Mouse (Mus musculus): ENCODE data around the gene Pex6.

The Pex6 gene

GRCm38 (mm10) chr17:46698515-46698914, 12.7 kb upstream of the Pex6 start:
- in situ Hi-C loops (cut with MboI; ENCODE audit: low pct_unique_long_range_greater_than_20kb in 1 of 2, low sequenced_read_pairs in 2 of 2, unreplicated experiment in 1 of 2): no loop called here

DNA sequence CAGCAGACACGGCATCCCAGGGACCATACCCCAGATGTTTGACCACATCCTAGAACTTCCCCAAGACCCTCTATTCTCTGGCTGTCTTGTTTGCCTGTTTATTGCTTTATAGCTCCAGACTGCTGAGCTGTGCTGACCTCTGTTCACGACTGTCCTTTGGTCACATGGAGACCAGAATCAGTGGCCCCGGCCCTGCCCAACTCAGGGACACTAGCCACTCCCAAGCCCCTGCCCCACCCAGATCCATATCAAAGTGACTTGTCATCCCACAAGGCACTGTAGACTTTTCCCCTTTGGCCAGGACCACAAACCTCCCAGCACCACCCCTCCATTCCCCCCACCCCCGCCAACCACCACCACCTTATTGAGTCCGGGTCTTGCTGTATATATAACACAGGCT, 12.0 kb upstream of the Pex6 start:
- in situ Hi-C loops (cut with MboI; ENCODE audit: low pct_unique_long_range_greater_than_20kb in 1 of 2, low sequenced_read_pairs in 2 of 2, unreplicated experiment in 1 of 2): no loop called here

- in situ Hi-C loops (cut with MboI; ENCODE audit: low pct_unique_long_range_greater_than_20kb in 1 of 2, low sequenced_read_pairs in 2 of 2, unreplicated experiment in 1 of 2): no loop called here
Measured at GRCm38 (mm10) chr17:46699912-46700311, 11.4 kb upstream of the Pex6 start.

DNA sequence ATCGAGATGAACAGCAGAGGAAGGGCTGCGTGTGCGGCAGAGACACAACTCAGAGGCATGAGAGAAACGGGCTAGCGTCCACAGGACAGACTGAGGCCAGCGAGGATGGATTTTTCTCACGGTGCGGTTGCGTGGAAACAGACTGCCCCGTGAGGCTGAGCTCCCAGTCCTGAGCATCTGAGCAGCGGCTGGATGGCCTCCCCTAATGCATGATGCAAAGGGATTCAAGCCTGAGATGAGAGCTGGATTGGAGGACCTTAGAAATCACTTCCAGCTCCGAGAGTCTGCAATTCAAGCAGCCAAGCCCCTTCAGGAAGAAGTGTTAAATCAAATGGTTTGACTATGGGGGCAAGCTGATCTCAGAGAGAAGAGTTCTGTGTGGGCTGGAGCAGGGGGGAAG, 9.8 kb upstream of the Pex6 start:
- in situ Hi-C loops (cut with MboI; ENCODE audit: low pct_unique_long_range_greater_than_20kb in 1 of 2, low sequenced_read_pairs in 2 of 2, unreplicated experiment in 1 of 2): no loop called here

GRCm38 (mm10) chr17:46702100-46702499, 9.2 kb upstream of the Pex6 start:
- in situ Hi-C loops (cut with MboI; ENCODE audit: low pct_unique_long_range_greater_than_20kb in 1 of 2, low sequenced_read_pairs in 2 of 2, unreplicated experiment in 1 of 2): no loop called here

- in situ Hi-C loops (cut with MboI; ENCODE audit: low pct_unique_long_range_greater_than_20kb in 1 of 2, low sequenced_read_pairs in 2 of 2, unreplicated experiment in 1 of 2): no loop called here
Measured at GRCm38 (mm10) chr17:46702506-46702905, 8.8 kb upstream of the Pex6 start.

DNA sequence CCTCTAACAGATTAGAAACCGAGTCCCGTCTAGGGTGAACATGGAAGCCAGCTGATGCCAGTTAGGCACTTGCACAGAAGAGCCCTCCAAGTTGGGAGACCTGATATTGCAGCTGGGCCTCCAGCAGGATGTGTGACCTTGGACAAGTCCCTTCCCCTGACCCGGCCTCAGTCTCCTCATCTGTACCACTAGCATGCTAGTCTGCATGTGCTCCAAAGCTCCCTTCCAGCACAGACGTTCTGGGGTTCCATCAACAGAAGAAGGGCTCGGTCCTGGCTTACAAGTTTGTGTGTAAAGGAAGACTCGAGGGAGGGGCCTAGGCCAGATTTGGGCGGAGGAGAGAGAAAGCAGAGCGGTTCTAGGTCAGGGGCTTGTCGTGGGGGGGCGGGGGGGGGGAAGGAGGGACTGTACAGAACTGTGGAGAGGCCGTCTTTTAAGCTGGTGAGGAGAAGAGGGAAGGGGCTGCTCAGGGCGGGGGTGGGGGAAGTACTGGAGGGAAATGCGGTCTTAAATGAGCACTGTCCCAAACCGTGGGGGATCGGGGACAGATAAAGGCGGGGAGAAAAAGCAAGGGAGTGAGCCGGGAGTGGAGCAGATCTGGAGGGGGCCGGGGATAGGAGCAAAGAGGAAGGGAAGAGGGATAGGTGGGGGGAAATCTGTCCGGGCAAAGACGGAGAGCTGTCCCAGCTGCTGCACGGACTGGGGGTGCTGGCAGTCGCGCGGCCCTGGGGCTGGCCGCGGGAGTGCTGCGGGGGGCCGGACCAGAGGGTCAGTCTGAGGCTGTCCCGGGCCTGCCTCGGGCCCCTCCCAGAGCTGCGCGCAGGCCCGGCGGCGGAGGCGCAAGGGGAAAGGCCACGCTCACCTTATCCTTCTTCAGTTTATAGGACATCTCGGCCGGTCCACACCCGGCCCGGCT, 7.0 kb upstream of the Pex6 start:
- in situ Hi-C loops (cut with MboI; ENCODE audit: low pct_unique_long_range_greater_than_20kb in 1 of 2, low sequenced_read_pairs in 2 of 2, unreplicated experiment in 1 of 2): no loop called here

GRCm38 (mm10) chr17:46704887-46705835, 6.1 kb upstream of the Pex6 start, which contains the start of gene Ppp2r5d:
Ppp2r5d (minus strand) TSS chr17:46705111.
- in situ Hi-C loops (cut with MboI; ENCODE audit: low pct_unique_long_range_greater_than_20kb in 1 of 2, low sequenced_read_pairs in 2 of 2, unreplicated experiment in 1 of 2): no loop called here

- in situ Hi-C loops (cut with MboI; ENCODE audit: low pct_unique_long_range_greater_than_20kb in 1 of 2, low sequenced_read_pairs in 2 of 2, unreplicated experiment in 1 of 2): no loop called here
Measured at GRCm38 (mm10) chr17:46706375-46707089, 4.7 kb upstream of the Pex6 start.

- in situ Hi-C loops (cut with MboI; ENCODE audit: low pct_unique_long_range_greater_than_20kb in 1 of 2, low sequenced_read_pairs in 2 of 2, unreplicated experiment in 1 of 2): loop anchor here in 1 of 2 experiments (5.0 kb wide), 1 partner anchor 59 kb away; the partner anchor contains the start of gene Cul7
Measured at GRCm38 (mm10) chr17:46711612-46712271, 479 bp downstream of the Pex6 start.

GRCm38 (mm10) chr17:46712442-46712841, 1.2 kb downstream of the Pex6 start:
- in situ Hi-C loops (cut with MboI; ENCODE audit: low pct_unique_long_range_greater_than_20kb in 1 of 2, low sequenced_read_pairs in 2 of 2, unreplicated experiment in 1 of 2): loop anchor here in 1 of 2 experiments (5.0 kb wide), 1 partner anchor 60 kb away; the partner anchor contains the start of gene Cul7

DNA sequence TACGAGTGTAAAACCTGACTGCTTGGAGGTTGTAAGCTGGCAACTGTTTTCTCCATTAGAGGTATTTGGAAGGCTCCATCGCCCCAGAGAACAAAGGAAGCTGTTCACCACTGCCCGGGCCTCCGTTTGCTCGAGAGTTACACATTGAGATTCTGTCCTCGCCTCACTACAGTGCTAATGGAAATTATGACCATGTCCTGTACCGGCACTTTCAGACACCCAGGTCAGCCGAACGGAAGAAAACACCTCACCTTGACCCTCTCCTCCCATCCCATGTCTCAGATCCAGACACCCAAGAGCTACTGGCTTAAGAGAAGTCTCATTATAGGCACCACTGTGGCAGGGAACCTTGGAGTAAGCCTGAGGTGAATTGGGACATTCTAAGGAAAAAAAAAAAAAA, 2.6 kb downstream of the Pex6 start:
- in situ Hi-C loops (cut with MboI; ENCODE audit: low pct_unique_long_range_greater_than_20kb in 1 of 2, low sequenced_read_pairs in 2 of 2, unreplicated experiment in 1 of 2): loop anchor here in 1 of 2 experiments (5.0 kb wide), 1 partner anchor 62 kb away; the partner anchor contains the start of gene Cul7

GRCm38 (mm10) chr17:46714756-46715481, 3.7 kb downstream of the Pex6 start:
- in situ Hi-C loops (cut with MboI; ENCODE audit: low pct_unique_long_range_greater_than_20kb in 1 of 2, low sequenced_read_pairs in 2 of 2, unreplicated experiment in 1 of 2): loop anchor here in 1 of 2 experiments (5.0 kb wide), 1 partner anchor 63 kb away; the partner anchor contains the start of gene Cul7

- in situ Hi-C loops (cut with MboI; ENCODE audit: low pct_unique_long_range_greater_than_20kb in 1 of 2, low sequenced_read_pairs in 2 of 2, unreplicated experiment in 1 of 2): no loop called here
Measured at GRCm38 (mm10) chr17:46721077-46721476, 9.8 kb downstream of the Pex6 start.

- in situ Hi-C loops (cut with MboI; ENCODE audit: low pct_unique_long_range_greater_than_20kb in 1 of 2, low sequenced_read_pairs in 2 of 2, unreplicated experiment in 1 of 2): no loop called here
Measured at GRCm38 (mm10) chr17:46724477-46725084, 13.3 kb downstream of the Pex6 start.

DNA sequence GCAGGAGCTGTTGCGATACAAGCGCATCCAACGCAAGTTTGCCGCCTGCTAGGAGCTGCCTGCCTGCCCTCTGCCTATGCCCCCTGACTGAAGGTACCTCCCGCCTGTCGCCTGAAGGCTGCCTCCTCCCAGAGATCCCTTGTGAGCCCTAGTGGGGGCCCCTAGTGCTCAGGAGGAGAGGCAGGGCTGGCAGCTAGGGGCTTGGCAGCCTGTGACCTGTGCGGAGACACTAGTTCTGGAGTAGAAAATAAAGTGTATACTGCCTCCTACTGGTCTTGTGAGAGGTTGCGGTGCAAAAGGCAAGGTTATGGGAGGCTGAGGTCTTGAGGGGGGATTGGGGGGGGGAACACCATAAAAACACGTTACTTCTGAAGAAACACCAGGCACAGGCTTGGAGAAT, 14.0 kb downstream of the Pex6 start:
- in situ Hi-C loops (cut with MboI; ENCODE audit: low pct_unique_long_range_greater_than_20kb in 1 of 2, low sequenced_read_pairs in 2 of 2, unreplicated experiment in 1 of 2): no loop called here

All from mouse embryonic stem cell (cell line).